Mouse (Mus musculus): ENCODE data around the gene Dip2b. TPM values are rescaled to one million over a fixed set of nuclear protein-coding genes. Genes with fewer than 3 reads are reported as not detected.
"Not testable (repeated sequence)": the region's sequence is repeated elsewhere in the genome, so short reads cannot be mapped to it uniquely, and the experiment has no call there.

Gene Dip2b
- polyA plus RNA-seq, 1 experiment: 20.3 TPM

DNA sequence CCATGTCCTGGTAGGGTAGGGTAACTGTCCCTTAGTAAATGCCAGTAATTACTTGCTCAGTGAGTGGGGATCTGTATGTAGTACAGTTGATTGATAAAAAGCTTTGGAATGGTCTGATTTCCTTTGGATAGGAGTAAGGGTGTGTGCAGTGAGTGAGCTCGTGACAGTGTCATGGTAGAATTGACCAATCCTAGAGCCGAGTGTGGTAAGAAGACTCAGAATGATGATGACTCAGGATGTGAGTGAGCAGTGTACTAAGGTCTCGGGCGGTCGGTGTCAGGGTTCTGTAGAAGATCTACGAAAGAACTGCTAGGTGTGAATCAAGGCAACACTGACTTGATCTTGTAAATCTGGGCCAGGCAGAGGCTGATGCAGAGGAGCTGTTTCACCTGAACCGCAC is 207.5 kb downstream of the Dip2b start:
- no peaks in the 10 kb centered on the region for H3K27me3 ChIP-seq (ENCODE audit: control insufficient read depth, insufficient read depth, low read length)
- no peaks in the 10 kb centered on the region for H3K4me1 ChIP-seq (ENCODE audit: control insufficient read depth, insufficient read depth, low read length)
- no peak overlapping the region for H3K27ac ChIP-seq (ENCODE audit: control insufficient read depth, insufficient read depth, low read depth, low read length)
- no peak for TF ChIP-seq CTCF (IDR thresholded peaks at IDR 0.05; ENCODE audit: control insufficient read depth, insufficient read depth, insufficient replicate concordance, low read depth, low read length)
- no peak for TF ChIP-seq POLR2A (IDR thresholded peaks at IDR 0.05; ENCODE audit: control insufficient read depth, low read depth, low read length)
- peaks cover 6% of the 10 kb centered on the region for H3K36me3 ChIP-seq (ENCODE audit: control insufficient read depth, insufficient read depth, low read length)
- H3K4me3 ChIP-seq (ENCODE audit: control insufficient read depth, low read depth, low read length): no peak overlapping the region

DNA sequence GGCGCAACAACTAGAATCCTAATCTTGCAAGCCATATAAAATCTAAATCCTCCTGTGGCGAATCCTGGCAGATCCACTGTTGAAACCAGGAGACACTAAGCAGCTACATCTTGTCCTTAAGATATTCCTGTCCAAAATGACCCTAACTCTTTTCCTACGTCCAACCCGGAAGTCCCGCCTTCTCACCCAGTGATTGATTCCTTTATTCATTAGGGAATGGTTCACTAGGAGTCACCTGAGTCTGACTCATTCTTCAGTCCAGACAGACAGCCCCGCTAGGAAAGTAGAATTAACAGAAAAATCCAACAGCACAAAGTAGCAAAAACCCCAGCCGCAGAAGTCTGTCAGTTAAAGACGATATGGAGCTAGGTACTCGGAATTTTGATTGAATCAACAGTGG is 208.8 kb downstream of the Dip2b start:
- H3K27ac ChIP-seq (ENCODE audit: control insufficient read depth, insufficient read depth, low read depth, low read length): no peak overlapping the region
- TF ChIP-seq POLR2A (IDR thresholded peaks at IDR 0.05; ENCODE audit: control insufficient read depth, low read depth, low read length): no peak
- H3K36me3 ChIP-seq (ENCODE audit: control insufficient read depth, insufficient read depth, low read length): peaks cover 4% of the 10 kb centered on the region
- H3K27me3 ChIP-seq (ENCODE audit: control insufficient read depth, insufficient read depth, low read length): no peaks in the 10 kb centered on the region
- no peak overlapping the region for H3K4me3 ChIP-seq (ENCODE audit: control insufficient read depth, low read depth, low read length)
- no peaks in the 10 kb centered on the region for H3K4me1 ChIP-seq (ENCODE audit: control insufficient read depth, insufficient read depth, low read length)

GRCm38 (mm10) chr15:100248665-100249433 is 210.4 kb downstream of the Dip2b start:
- no peak for TF ChIP-seq CTCF (IDR thresholded peaks at IDR 0.05; ENCODE audit: control insufficient read depth, insufficient read depth, insufficient replicate concordance, low read depth, low read length)
- no peak for TF ChIP-seq POLR2A (IDR thresholded peaks at IDR 0.05; ENCODE audit: control insufficient read depth, low read depth, low read length)
- H3K4me3 ChIP-seq (ENCODE audit: control insufficient read depth, low read depth, low read length): no peak overlapping the region
- H3K4me1 ChIP-seq (ENCODE audit: control insufficient read depth, insufficient read depth, low read length): no peaks in the 10 kb centered on the region
- peaks cover 6% of the 10 kb centered on the region for H3K36me3 ChIP-seq (ENCODE audit: control insufficient read depth, insufficient read depth, low read length)
- no peaks in the 10 kb centered on the region for H3K27me3 ChIP-seq (ENCODE audit: control insufficient read depth, insufficient read depth, low read length)
- no peak overlapping the region for H3K27ac ChIP-seq (ENCODE audit: control insufficient read depth, insufficient read depth, low read depth, low read length)

DNA sequence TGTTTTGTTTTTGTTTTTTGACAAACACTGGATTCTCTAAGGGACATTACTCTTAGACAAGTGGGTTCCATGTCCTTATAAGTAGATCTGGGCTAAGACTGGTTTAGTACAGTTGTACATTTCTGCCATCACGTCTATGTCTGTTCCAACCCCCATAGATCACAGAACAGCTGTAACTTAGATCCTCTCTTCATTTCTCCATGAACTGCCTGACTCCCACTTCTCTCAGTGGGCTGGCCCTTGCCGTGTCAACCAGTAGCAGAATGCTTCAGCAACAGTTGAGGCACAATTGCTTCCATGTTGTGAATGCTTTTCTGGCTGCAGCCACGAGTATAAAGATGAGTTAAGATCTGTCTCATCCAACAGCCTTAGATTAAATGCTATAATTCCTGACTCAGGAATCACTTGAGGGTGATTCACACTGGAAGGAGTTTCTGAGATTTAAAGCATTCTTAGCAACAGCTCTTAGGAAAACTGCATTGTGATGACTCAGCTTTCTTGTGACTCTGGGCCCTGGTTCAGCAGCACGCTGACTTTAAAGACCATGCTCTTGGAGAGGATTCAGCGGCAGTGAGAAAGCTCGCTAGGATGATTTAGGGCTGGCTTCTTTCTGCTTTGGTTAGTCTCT is 212.8 kb downstream of the Dip2b start:
- Histone ChIP-seq H3K27me3 (ENCODE audit: control insufficient read depth, insufficient read depth, low read length) (no peaks in the 10 kb centered on the region), H3K4me3 (ENCODE audit: control insufficient read depth, low read depth, low read length) (no peak overlapping the region), H3K27ac (ENCODE audit: control insufficient read depth, insufficient read depth, low read depth, low read length) (no peak overlapping the region), H3K36me3 (ENCODE audit: control insufficient read depth, insufficient read depth, low read length) (peaks cover 4% of the 10 kb centered on the region), H3K4me1 (ENCODE audit: control insufficient read depth, insufficient read depth, low read length) (no peaks in the 10 kb centered on the region)
- TF ChIP-seq CTCF (IDR thresholded peaks at IDR 0.05; ENCODE audit: control insufficient read depth, insufficient read depth, insufficient replicate concordance, low read depth, low read length) (no peak), POLR2A (IDR thresholded peaks at IDR 0.05; ENCODE audit: control insufficient read depth, low read depth, low read length) (no peak)

DNA sequence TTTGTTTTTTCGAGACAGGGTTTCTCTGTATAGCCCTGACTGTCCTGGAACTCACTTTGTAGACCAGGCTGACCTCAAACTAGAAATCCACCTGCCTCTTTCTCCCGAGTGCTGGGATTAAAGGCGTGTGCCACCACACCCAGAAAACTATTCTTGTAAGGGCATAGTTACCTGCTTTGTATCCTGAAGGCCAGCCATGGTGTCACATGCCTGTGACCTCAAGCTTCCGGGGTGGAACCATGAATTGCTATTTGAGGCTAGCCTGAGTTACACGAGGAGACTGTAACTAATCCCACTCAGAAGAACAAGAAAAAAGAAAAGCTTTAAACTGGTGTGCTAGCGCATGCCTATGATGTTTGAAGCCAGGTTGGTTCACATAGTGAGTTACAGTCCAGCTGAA is 217.9 kb downstream of the Dip2b start:
- H3K4me3 ChIP-seq (ENCODE audit: control insufficient read depth, low read depth, low read length): no peak overlapping the region
- no peaks in the 10 kb centered on the region for H3K4me1 ChIP-seq (ENCODE audit: control insufficient read depth, insufficient read depth, low read length)
- peaks cover 5% of the 10 kb centered on the region for H3K36me3 ChIP-seq (ENCODE audit: control insufficient read depth, insufficient read depth, low read length)
- H3K27me3 ChIP-seq (ENCODE audit: control insufficient read depth, insufficient read depth, low read length): no peaks in the 10 kb centered on the region
- no peak for TF ChIP-seq POLR2A (IDR thresholded peaks at IDR 0.05; ENCODE audit: control insufficient read depth, low read depth, low read length)
- TF ChIP-seq CTCF (IDR thresholded peaks at IDR 0.05; ENCODE audit: control insufficient read depth, insufficient read depth, insufficient replicate concordance, low read depth, low read length): no peak
- H3K27ac ChIP-seq (ENCODE audit: control insufficient read depth, insufficient read depth, low read depth, low read length): no peak overlapping the region

GRCm38 (mm10) chr15:100257305-100257704 is 218.8 kb downstream of the Dip2b start:
- Histone ChIP-seq H3K4me3 (ENCODE audit: control insufficient read depth, low read depth, low read length) (no peak overlapping the region), H3K27ac (ENCODE audit: control insufficient read depth, insufficient read depth, low read depth, low read length) (no peak overlapping the region), H3K36me3 (ENCODE audit: control insufficient read depth, insufficient read depth, low read length) (peaks cover 5% of the 10 kb centered on the region), H3K4me1 (ENCODE audit: control insufficient read depth, insufficient read depth, low read length) (no peaks in the 10 kb centered on the region), H3K27me3 (ENCODE audit: control insufficient read depth, insufficient read depth, low read length) (no peaks in the 10 kb centered on the region)
- TF ChIP-seq POLR2A (IDR thresholded peaks at IDR 0.05; ENCODE audit: control insufficient read depth, low read depth, low read length) (no peak), CTCF (IDR thresholded peaks at IDR 0.05; ENCODE audit: control insufficient read depth, insufficient read depth, insufficient replicate concordance, low read depth, low read length) (no peak)

GRCm38 (mm10) chr15:100258646-100259425 is 220.4 kb downstream of the Dip2b start:
- Histone ChIP-seq H3K27me3 (ENCODE audit: control insufficient read depth, insufficient read depth, low read length) (no peaks in the 10 kb centered on the region), H3K36me3 (ENCODE audit: control insufficient read depth, insufficient read depth, low read length) (peaks cover 2% of the 10 kb centered on the region; the same call in 1 of the 2 replicates), H3K27ac (ENCODE audit: control insufficient read depth, insufficient read depth, low read depth, low read length) (no peak overlapping the region), H3K4me3 (ENCODE audit: control insufficient read depth, low read depth, low read length) (no peak overlapping the region), H3K4me1 (ENCODE audit: control insufficient read depth, insufficient read depth, low read length) (no peaks in the 10 kb centered on the region)
- TF ChIP-seq CTCF (IDR thresholded peaks at IDR 0.05; ENCODE audit: control insufficient read depth, insufficient read depth, insufficient replicate concordance, low read depth, low read length) (no peak), POLR2A (IDR thresholded peaks at IDR 0.05; ENCODE audit: control insufficient read depth, low read depth, low read length) (no peak)

GRCm38 (mm10) chr15:100260351-100260750 is 221.9 kb downstream of the Dip2b start:
- H3K4me1 ChIP-seq (ENCODE audit: control insufficient read depth, insufficient read depth, low read length); H3K27me3 ChIP-seq (ENCODE audit: control insufficient read depth, insufficient read depth, low read length); H3K36me3 ChIP-seq (ENCODE audit: control insufficient read depth, insufficient read depth, low read length); H3K4me3 ChIP-seq (ENCODE audit: control insufficient read depth, low read depth, low read length); H3K27ac ChIP-seq (ENCODE audit: control insufficient read depth, insufficient read depth, low read depth, low read length): not testable (repeated sequence)
